Mouse (Mus musculus): ENCODE results near the gene Mogs. TPM values are rescaled to one million over a fixed set of nuclear protein-coding genes. Genes with fewer than 3 reads are reported as not detected.

Gene Mogs
- polyA plus RNA-seq, 1 experiment, result 32.5 TPM

DNA sequence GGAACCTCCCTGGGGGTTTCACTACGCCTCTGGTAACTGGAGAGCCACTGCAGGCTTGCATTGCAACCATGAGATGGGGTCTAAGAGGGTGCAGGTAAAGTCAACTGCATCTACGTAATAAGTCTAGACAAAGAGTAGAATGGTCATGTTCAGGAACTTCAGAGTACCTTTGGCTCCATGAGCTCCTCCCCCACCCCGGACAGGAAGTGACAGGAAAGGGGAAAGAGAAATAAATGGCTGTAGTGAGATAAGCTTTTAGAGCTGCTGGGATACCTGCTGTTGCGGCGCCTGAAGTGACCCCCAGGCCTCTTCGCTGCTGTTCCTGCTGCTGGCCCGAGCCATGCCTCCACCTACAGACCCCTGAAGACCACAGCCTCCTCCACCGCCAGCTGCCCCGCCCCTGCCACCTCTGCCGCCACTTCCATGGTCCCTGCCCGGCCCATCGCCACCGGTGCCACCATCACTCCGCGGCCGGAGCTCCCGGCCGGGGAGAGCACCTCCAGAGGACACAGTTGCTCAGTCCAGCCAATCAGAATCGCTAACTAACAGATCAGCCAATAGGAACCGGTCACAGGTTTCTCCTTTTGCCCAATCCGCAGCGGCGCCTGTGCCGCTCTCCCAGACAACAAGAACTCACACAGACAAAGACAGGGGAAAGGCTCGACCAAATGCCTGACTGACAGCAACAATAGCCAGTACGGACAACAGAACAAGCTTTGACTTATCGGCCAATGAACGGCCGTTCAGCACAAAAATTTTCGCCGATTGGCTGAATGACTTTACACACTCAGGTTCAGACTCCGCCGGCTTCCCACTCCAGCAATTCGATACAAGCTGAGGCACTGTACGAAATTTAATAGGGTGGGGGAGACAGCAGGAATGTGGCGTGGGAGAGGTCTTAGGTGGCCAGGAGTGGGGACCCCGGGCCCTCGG, 5.9 kb downstream of the Mogs start, which contains the start of gene Wbp1:
Gene Wbp1, minus strand, starts transcription at position 630 of the 933 bp plus-strand sequence.
- H3K4me3 ChIP-seq (ENCODE audit: insufficient read depth, poor library complexity, severe bottlenecking), result peak within 1 kb of the TSS; percentile 66
- no peak for TF ChIP-seq MYOG (IDR thresholded peaks at IDR 0.05; ENCODE audit: control insufficient read depth, extremely low read depth, insufficient read length)
- no peak for TF ChIP-seq FOSL1 (IDR thresholded peaks at IDR 0.05; ENCODE audit: insufficient read depth, low read length, poor library complexity, severe bottlenecking)
- TF ChIP-seq USF1 (IDR thresholded peaks at IDR 0.05; ENCODE audit: low read depth), result peak; percentile 4
- TF ChIP-seq MYOD1 (IDR thresholded peaks at IDR 0.05; ENCODE audit: control insufficient read depth, insufficient read length, low read depth), result no peak
- TF ChIP-seq CEBPB (IDR thresholded peaks at IDR 0.05; ENCODE audit: low read depth), result no peak
- TF ChIP-seq CTCF (IDR thresholded peaks at IDR 0.05; ENCODE audit: control insufficient read depth, insufficient read depth, insufficient read length), result no peak
- peak; percentile 8 for TF ChIP-seq MAX (IDR thresholded peaks at IDR 0.05)
- peak within 1 kb of the TSS; percentile 85 for H3ac ChIP-seq (ENCODE audit: control insufficient read depth, insufficient read length, low read depth)
- H3K27me3 ChIP-seq (ENCODE audit: control insufficient read depth, insufficient read depth, insufficient read length), result no peaks in the 10 kb centered on the region
- peaks cover 68% of the 10 kb centered on the region for H3K79me2 ChIP-seq (ENCODE audit: control insufficient read depth, insufficient read depth)
- peaks cover 28% of the 10 kb centered on the region for H3K36me3 ChIP-seq (ENCODE audit: control insufficient read depth, insufficient read depth)
- peaks cover 18% of the 10 kb centered on the region for H3K79me3 ChIP-seq (ENCODE audit: low read depth)

DNA sequence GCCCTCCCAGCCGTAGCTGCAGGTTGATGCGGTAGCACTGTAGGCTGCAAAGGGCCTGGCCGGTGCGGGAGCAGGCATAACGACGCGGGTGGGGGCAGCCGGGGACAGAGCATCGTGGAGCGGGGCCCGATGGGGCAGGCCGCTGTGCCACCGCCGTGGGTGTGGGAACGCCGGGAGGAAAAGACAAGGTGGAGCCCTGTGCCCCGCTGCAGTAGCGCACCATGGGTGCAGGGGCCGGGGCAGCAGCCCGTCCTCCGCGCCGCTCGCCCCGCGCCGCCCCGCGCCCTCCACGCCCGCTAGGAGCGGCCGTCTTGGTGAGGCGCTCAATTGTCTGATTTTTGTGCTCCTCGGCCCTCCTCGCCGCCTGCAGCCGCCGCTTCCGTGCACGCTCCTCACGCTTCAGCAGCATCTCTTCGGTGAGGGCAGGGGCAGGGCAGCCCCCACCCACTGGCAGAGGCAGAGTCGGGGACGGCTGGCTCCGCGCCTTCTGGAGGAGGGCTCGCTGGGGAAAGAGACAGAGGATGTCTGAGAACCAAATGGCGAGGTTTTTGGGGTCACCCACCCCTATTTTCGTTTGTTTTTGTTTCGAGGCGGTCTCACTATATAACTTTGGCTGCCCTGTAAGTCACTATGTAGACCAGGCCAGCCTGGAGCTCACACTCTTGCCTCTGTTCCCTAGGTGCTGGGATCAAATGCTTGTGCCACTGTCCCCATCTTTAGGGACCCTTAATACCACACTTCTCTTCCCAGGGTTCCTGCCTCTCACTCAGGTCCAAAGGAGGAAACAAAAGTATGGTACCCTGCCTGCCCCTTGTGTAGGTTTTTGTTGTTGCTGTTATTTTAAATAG, 6.8 kb downstream of the Mogs start:
- peaks cover 23% of the 10 kb centered on the region for H3K36me3 ChIP-seq (ENCODE audit: control insufficient read depth, insufficient read depth)
- TF ChIP-seq CTCF (IDR thresholded peaks at IDR 0.05; ENCODE audit: control insufficient read depth, insufficient read depth, insufficient read length) (no peak), MYOG (IDR thresholded peaks at IDR 0.05; ENCODE audit: control insufficient read depth, extremely low read depth, insufficient read length) (no peak), USF1 (IDR thresholded peaks at IDR 0.05; ENCODE audit: low read depth) (no peak), FOSL1 (IDR thresholded peaks at IDR 0.05; ENCODE audit: insufficient read depth, low read length, poor library complexity, severe bottlenecking) (no peak), MAX (IDR thresholded peaks at IDR 0.05) (no peak), MYOD1 (IDR thresholded peaks at IDR 0.05; ENCODE audit: control insufficient read depth, insufficient read length, low read depth) (no peak), CEBPB (IDR thresholded peaks at IDR 0.05; ENCODE audit: low read depth) (no peak)
- H3ac ChIP-seq (ENCODE audit: control insufficient read depth, insufficient read length, low read depth), result peak overlapping the region; percentile 73

DNA sequence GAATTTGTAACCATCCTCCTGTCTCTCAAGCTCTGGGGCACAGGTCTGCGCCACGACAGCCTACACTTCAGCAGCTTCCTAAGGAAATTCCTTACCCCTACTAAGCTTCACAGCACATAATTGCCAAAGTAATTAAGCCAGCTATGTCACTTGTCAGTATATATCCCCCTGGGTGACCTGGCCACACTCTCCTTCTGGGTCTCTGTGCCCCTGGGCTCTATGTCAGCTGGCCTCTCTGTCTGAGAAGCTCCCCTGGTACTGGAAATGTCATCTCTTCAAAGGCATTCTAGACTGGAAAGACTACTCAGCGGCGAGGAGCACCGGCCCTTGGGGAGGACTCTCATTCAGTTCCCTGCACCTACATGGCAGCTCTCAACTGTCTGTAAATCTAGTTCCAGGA, 7.7 kb downstream of the Mogs start:
- no peak overlapping the region for H3K4me3 ChIP-seq (ENCODE audit: insufficient read depth, poor library complexity, severe bottlenecking)
- H3ac ChIP-seq (ENCODE audit: control insufficient read depth, insufficient read length, low read depth), result no peak overlapping the region
- no peaks in the 10 kb centered on the region for H3K27me3 ChIP-seq (ENCODE audit: control insufficient read depth, insufficient read depth, insufficient read length)
- peaks cover 50% of the 10 kb centered on the region for H3K79me2 ChIP-seq (ENCODE audit: control insufficient read depth, insufficient read depth)
- peaks cover 6% of the 10 kb centered on the region for H3K79me3 ChIP-seq (ENCODE audit: low read depth)
- no peak for TF ChIP-seq CTCF (IDR thresholded peaks at IDR 0.05; ENCODE audit: control insufficient read depth, insufficient read depth, insufficient read length)
- no peak for TF ChIP-seq CEBPB (IDR thresholded peaks at IDR 0.05; ENCODE audit: low read depth)
- TF ChIP-seq USF1 (IDR thresholded peaks at IDR 0.05; ENCODE audit: low read depth), result no peak
- TF ChIP-seq MAX (IDR thresholded peaks at IDR 0.05), result no peak
- no peak for TF ChIP-seq MYOG (IDR thresholded peaks at IDR 0.05; ENCODE audit: control insufficient read depth, extremely low read depth, insufficient read length)
- no peak for TF ChIP-seq FOSL1 (IDR thresholded peaks at IDR 0.05; ENCODE audit: insufficient read depth, low read length, poor library complexity, severe bottlenecking)
- TF ChIP-seq MYOD1 (IDR thresholded peaks at IDR 0.05; ENCODE audit: control insufficient read depth, insufficient read length, low read depth), result no peak
- H3K36me3 ChIP-seq (ENCODE audit: control insufficient read depth, insufficient read depth), result peaks cover 14% of the 10 kb centered on the region

More for the DNA sequence above, 6.8 kb downstream of the Mogs start:
- Histone ChIP-seq H3K79me2 (ENCODE audit: control insufficient read depth, insufficient read depth) (peaks cover 59% of the 10 kb centered on the region), H3K27me3 (ENCODE audit: control insufficient read depth, insufficient read depth, insufficient read length) (no peaks in the 10 kb centered on the region), H3K79me3 (ENCODE audit: low read depth) (peaks cover 10% of the 10 kb centered on the region), H3K4me3 (ENCODE audit: insufficient read depth, poor library complexity, severe bottlenecking) (peak overlapping the region; percentile 49)

DNA sequence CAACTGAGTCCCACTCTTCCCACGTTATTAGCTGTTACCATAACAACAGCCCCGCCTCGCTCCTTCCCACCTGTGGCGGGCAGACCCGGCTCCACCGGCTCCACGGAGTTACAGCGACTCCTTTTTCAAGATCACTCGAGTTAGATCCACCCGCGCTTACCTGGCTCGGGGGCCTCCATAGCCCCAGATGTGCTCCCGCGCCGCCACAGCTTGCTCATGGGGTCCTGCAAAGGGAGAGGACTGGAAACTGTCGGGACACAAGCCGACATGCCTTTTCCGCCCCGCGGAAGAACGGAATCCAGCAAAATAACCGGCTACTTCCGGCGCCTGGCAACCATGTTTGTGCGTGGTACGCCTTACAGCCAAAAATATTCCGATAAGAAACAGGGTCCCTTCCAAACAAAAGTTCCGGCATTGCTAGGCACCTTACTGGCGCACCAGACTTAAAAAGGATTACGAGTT, 9.6 kb downstream of the Mogs start:
- TF ChIP-seq USF1 (IDR thresholded peaks at IDR 0.05; ENCODE audit: low read depth), result no peak
- TF ChIP-seq MAX (IDR thresholded peaks at IDR 0.05), result peak; percentile 72
- Histone ChIP-seq H3ac (ENCODE audit: control insufficient read depth, insufficient read length, low read depth) (peak overlapping the region; percentile 87), H3K4me3 (ENCODE audit: insufficient read depth, poor library complexity, severe bottlenecking) (peak overlapping the region; percentile 75)

DNA sequence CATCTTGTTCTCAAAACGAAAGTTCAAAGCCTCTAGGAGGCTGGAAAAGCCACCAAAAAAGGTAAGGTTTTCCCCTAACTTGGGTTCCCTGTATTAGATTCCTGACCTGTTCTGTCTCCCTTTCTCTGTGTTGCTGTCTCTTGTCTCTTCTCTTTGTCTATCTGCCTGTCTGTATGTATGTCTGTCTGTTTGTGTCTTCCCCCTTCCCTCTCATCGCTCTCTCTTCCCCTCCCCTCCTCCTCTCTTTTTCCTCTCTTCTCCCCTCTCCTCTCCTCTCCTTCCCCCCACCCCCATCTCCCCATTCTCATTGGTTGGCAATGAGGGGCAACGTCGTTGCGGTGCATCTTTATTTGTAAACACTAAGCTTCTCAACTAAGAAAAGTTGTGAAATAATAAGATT, 10.0 kb downstream of the Mogs start, which contains the start of gene Ino80b:
Gene Ino80b, minus strand, starts transcription at position 101 of the 400 bp plus-strand sequence.
- Histone ChIP-seq H3ac (ENCODE audit: control insufficient read depth, insufficient read length, low read depth) (peak within 1 kb of the TSS; percentile 87), H3K79me2 (ENCODE audit: control insufficient read depth, insufficient read depth) (peaks cover 33% of the 10 kb centered on the region), H3K4me3 (ENCODE audit: insufficient read depth, poor library complexity, severe bottlenecking) (peak within 1 kb of the TSS; percentile 75), H3K27me3 (ENCODE audit: control insufficient read depth, insufficient read depth, insufficient read length) (no peaks in the 10 kb centered on the region), H3K36me3 (ENCODE audit: control insufficient read depth, insufficient read depth) (no peaks in the 10 kb centered on the region), H3K79me3 (ENCODE audit: low read depth) (peaks cover 6% of the 10 kb centered on the region)
- TF ChIP-seq CTCF (IDR thresholded peaks at IDR 0.05; ENCODE audit: control insufficient read depth, insufficient read depth, insufficient read length), result no peak
- no peak for TF ChIP-seq MAX (IDR thresholded peaks at IDR 0.05)
- no peak for TF ChIP-seq MYOD1 (IDR thresholded peaks at IDR 0.05; ENCODE audit: control insufficient read depth, insufficient read length, low read depth)
- no peak for TF ChIP-seq FOSL1 (IDR thresholded peaks at IDR 0.05; ENCODE audit: insufficient read depth, low read length, poor library complexity, severe bottlenecking)
- no peak for TF ChIP-seq MYOG (IDR thresholded peaks at IDR 0.05; ENCODE audit: control insufficient read depth, extremely low read depth, insufficient read length)
- no peak for TF ChIP-seq USF1 (IDR thresholded peaks at IDR 0.05; ENCODE audit: low read depth)
- TF ChIP-seq CEBPB (IDR thresholded peaks at IDR 0.05; ENCODE audit: low read depth), result no peak

More for the DNA sequence above, 9.6 kb downstream of the Mogs start:
- Histone ChIP-seq H3K36me3 (ENCODE audit: control insufficient read depth, insufficient read depth) (no peaks in the 10 kb centered on the region), H3K27me3 (ENCODE audit: control insufficient read depth, insufficient read depth, insufficient read length) (no peaks in the 10 kb centered on the region), H3K79me3 (ENCODE audit: low read depth) (peaks cover 6% of the 10 kb centered on the region), H3K79me2 (ENCODE audit: control insufficient read depth, insufficient read depth) (peaks cover 38% of the 10 kb centered on the region)
